Mouse (Mus musculus) hindbrain, embryonic 13.5 days (tissue): ENCODE data around the gene Nucb1. TPM values are rescaled to one million over a fixed set of nuclear protein-coding genes. Genes with fewer than 3 reads are reported as not detected.

Source experiments
- ATAC-seq: fragments of 200-750 bp; cut with Nextera tagmentation; 2 replicates; pipeline ENCODE4 v1.8.0; 2017; ENCODE audit warnings: moderate TSS enrichment; ENCODE audit not compliant: low FRiP score
- H3K27ac ChIP-seq: fragments of 300-500 bp; sonication (generic); 2 replicates; pipeline ENCODE4 v1.5.1; 2015; ENCODE audit warnings: inconsistent platforms, mild to moderate bottlenecking, moderate library complexity
- H3K27me3 ChIP-seq: fragments of 300-500 bp; sonication (generic); 2 replicates; pipeline ENCODE4 v1.6.1; 2015; ENCODE audit warnings: mild to moderate bottlenecking, inconsistent platforms
- H3K36me3 ChIP-seq: fragments of 300-500 bp; sonication (generic); 2 replicates; pipeline ENCODE4 v1.6.1; 2015; ENCODE audit warnings: mild to moderate bottlenecking, inconsistent platforms
- H3K4me1 ChIP-seq: fragments of 300-500 bp; sonication (generic); replicated peaks from 2 replicates; pipeline ENCODE4 v1.6.1; 2015; ENCODE audit warnings: inconsistent platforms
- H3K4me2 ChIP-seq: fragments of 300-500 bp; sonication (generic); 2 replicates; pipeline ENCODE4 v1.6.1; 2015; ENCODE audit warnings: inconsistent platforms, mild to moderate bottlenecking, moderate library complexity
- H3K4me3 ChIP-seq: fragments of 300-500 bp; sonication (generic); 2 replicates; pipeline ENCODE4 v1.5.1; 2015; ENCODE audit warnings: mild to moderate bottlenecking, inconsistent platforms
- H3K9ac ChIP-seq: fragments of 300-500 bp; sonication (generic); 2 replicates; pipeline ENCODE4 v1.6.1; 2015; ENCODE audit warnings: mild to moderate bottlenecking, inconsistent platforms
- H3K9me3 ChIP-seq: fragments of 300-500 bp; sonication (generic); 2 replicates; pipeline ENCODE4 v1.6.1; 2016; ENCODE audit warnings: inconsistent platforms
- WGBS: fragments of 180-500 bp; shearing (Covaris S2); methylation state at CpG from one replicate; pipeline ENCODE4 v1.1.7; 2015; 5-methylcytosine and 5-hydroxymethylcytosine counted together
- polyA plus RNA-seq: library from polyadenylated mRNA; unstranded; fragments of >200 nt; fragmentation: Nextera tagmentation; extraction: Ambion mirVana; gene quantifications from 2 replicates; pipeline ENCODE4 v1.2.1, GENCODE M21; 2015

Nucb1 gene
- 120 and 121 TPM in 2 replicates for polyA plus RNA-seq

- Histone ChIP-seq H3K36me3 (peaks cover 27% of the 10 kb centered on the region), H3K4me1 (peaks cover 18% of the 10 kb centered on the region), H3K27me3 (no peaks in the 10 kb centered on the region), H3K9me3 (no peaks in the 10 kb centered on the region), H3K4me2 (peak within 1 kb of the TSS; percentile 97), H3K9ac (peak within 1 kb of the TSS; percentile 88), H3K4me3 (peak within 1 kb of the TSS; percentile 74), H3K27ac (peak within 1 kb of the TSS; percentile 83)
- under 1% methylated on average over 44 of the region's 44 CpGs for WGBS
- peak; percentile 91 for ATAC-seq
Observed at GRCm38 (mm10) chr7:45509912-45510787, at the start of gene Nucb1. Gene Nucb1, minus strand, starts transcription at chr7:45510406.

GRCm38 (mm10) chr7:45558907-45559306, 48.7 kb upstream of the Nucb1 start:
- 69% methylated on average over 5 of the region's 6 CpGs for WGBS
- H3K4me3 ChIP-seq: no peak overlapping the region
- no peaks in the 10 kb centered on the region for H3K36me3 ChIP-seq
- H3K27ac ChIP-seq: no peak overlapping the region
- H3K9me3 ChIP-seq: no peaks in the 10 kb centered on the region
- no peak overlapping the region for H3K4me2 ChIP-seq
- ATAC-seq: no peak
- no peaks in the 10 kb centered on the region; the same call in 1 of the 2 replicates for H3K4me1 ChIP-seq
- H3K27me3 ChIP-seq: peaks cover 11% of the 10 kb centered on the region; the same call in 1 of the 2 replicates
- H3K9ac ChIP-seq: no peak overlapping the region

DNA sequence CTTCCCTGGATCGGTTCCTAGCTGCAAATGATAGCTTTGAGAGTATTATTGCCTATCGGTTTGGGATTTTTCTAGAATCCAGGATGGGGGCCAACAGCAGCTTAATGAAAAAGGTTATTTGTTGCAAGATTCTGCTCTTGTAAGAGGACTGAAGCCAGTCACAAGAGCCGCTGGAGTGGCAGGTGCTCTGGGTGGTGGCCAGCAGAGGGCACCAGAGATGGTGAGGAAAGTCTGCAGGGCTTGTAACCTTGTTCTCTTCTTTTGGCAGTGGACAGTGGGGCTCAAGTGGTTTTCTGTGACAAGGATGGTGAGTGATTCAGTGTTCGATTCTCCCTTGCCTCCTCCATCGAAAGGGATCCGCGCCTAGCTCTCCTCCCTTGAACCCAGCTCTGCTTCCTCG, 45.6 kb upstream of the Nucb1 start:
- Histone ChIP-seq H3K4me2 (no peak overlapping the region), H3K27ac (no peak overlapping the region), H3K27me3 (no peaks in the 10 kb centered on the region), H3K9ac (no peak overlapping the region), H3K36me3 (no peaks in the 10 kb centered on the region), H3K4me1 (no peaks in the 10 kb centered on the region), H3K4me3 (no peak overlapping the region), H3K9me3 (no peaks in the 10 kb centered on the region)
- 21% methylated on average over 8 of the region's 8 CpGs for WGBS
- ATAC-seq: no peak

DNA sequence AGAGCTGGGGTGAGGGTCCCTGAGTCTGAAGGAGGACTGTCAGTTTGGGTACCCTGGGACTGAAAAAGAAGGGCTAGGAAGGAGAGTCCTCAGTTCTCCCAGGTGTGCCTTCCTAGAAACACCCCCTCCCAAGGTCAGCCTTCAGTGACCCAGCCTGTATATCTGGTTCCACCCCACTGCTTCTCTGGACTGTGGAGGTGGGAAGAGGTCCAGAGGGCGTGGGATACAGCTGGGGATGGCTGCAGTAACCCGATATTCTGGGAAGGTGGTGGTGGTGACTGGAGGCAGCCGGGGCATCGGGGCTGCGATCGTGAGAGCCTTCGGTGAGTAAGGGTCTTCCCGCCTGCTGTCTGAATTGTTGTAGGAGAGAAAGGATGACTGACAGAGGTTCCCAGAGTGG, 44.5 kb upstream of the Nucb1 start, which contains the start of gene Hsd17b14:
Gene Hsd17b14 (plus strand): TSS at position 150 of the 400 bp plus-strand sequence.
- 42% methylated on average over 8 of the region's 8 CpGs for WGBS
- H3K9me3 ChIP-seq: no peaks in the 10 kb centered on the region
- no peaks in the 10 kb centered on the region for H3K27me3 ChIP-seq
- H3K9ac ChIP-seq: no peak within 1 kb of the TSS; the same call in 1 of the 2 replicates
- H3K4me3 ChIP-seq: no peak within 1 kb of the TSS
- ATAC-seq: no peak
- no peak within 1 kb of the TSS for H3K27ac ChIP-seq
- H3K4me2 ChIP-seq: no peak within 1 kb of the TSS
- no peaks in the 10 kb centered on the region for H3K4me1 ChIP-seq
- no peaks in the 10 kb centered on the region for H3K36me3 ChIP-seq

GRCm38 (mm10) chr7:45553990-45554389, 43.8 kb upstream of the Nucb1 start:
- no peaks in the 10 kb centered on the region for H3K27me3 ChIP-seq
- no peak overlapping the region for H3K9ac ChIP-seq
- H3K9me3 ChIP-seq: no peaks in the 10 kb centered on the region
- H3K4me2 ChIP-seq: no peak overlapping the region
- 87% methylated on average over 2 of the region's 2 CpGs for WGBS
- ATAC-seq: no peak
- no peak overlapping the region for H3K27ac ChIP-seq
- H3K4me1 ChIP-seq: no peaks in the 10 kb centered on the region
- H3K36me3 ChIP-seq: no peaks in the 10 kb centered on the region
- no peak overlapping the region for H3K4me3 ChIP-seq

- no peak for ATAC-seq
- Histone ChIP-seq H3K4me1 (no peaks in the 10 kb centered on the region), H3K4me3 (no peak overlapping the region), H3K9ac (no peak overlapping the region), H3K36me3 (no peaks in the 10 kb centered on the region), H3K27ac (no peak overlapping the region), H3K27me3 (no peaks in the 10 kb centered on the region), H3K4me2 (no peak overlapping the region), H3K9me3 (no peaks in the 10 kb centered on the region)
- 77% methylated on average over 8 of the region's 8 CpGs for WGBS
Observed at GRCm38 (mm10) chr7:45553519-45553918, 43.3 kb upstream of the Nucb1 start.

GRCm38 (mm10) chr7:45551512-45551883, 41.3 kb upstream of the Nucb1 start:
- no peak overlapping the region for H3K4me2 ChIP-seq
- WGBS: 83% methylated on average over 8 of the region's 8 CpGs
- no peak overlapping the region for H3K9ac ChIP-seq
- H3K36me3 ChIP-seq: no peaks in the 10 kb centered on the region
- no peaks in the 10 kb centered on the region for H3K9me3 ChIP-seq
- no peaks in the 10 kb centered on the region for H3K4me1 ChIP-seq
- no peaks in the 10 kb centered on the region for H3K27me3 ChIP-seq
- no peak overlapping the region for H3K4me3 ChIP-seq
- no peak overlapping the region for H3K27ac ChIP-seq
- no peak for ATAC-seq

- WGBS: 81% methylated on average over 11 of the region's 11 CpGs
Observed at GRCm38 (mm10) chr7:45550821-45551511, 40.8 kb upstream of the Nucb1 start.

GRCm38 (mm10) chr7:45549641-45550436, 39.6 kb upstream of the Nucb1 start:
- H3K9ac ChIP-seq: no peak overlapping the region
- ATAC-seq: no peak

More at GRCm38 (mm10) chr7:45550821-45551511, 40.8 kb upstream of the Nucb1 start:
- Histone ChIP-seq H3K27ac (no peak overlapping the region), H3K9ac (no peak overlapping the region), H3K4me3 (no peak overlapping the region), H3K9me3 (no peaks in the 10 kb centered on the region), H3K36me3 (no peaks in the 10 kb centered on the region), H3K4me1 (no peaks in the 10 kb centered on the region), H3K27me3 (no peaks in the 10 kb centered on the region), H3K4me2 (no peak overlapping the region)
- no peak for ATAC-seq

DNA sequence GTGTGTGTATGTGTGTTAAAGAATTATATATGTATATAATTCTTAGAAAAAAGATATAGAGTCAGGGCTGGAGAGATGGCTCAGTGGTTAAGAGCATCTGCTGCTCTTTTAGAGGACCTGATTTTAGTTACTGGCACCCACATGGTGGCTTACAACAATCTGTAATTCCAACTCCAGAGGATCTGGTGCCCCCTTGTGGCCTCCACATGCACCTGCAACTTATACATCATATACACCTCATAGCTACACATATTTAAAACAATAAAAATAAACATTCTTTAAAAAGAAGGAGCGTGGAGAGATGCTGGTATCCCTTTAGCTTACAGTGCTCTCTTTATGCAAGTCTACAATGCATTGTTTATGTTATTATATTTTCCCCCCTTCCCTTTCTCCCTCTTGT, 34.3 kb upstream of the Nucb1 start:
- Histone ChIP-seq H3K4me1 (no peaks in the 10 kb centered on the region), H3K9ac (no peak overlapping the region), H3K27ac (no peak overlapping the region), H3K27me3 (no peaks in the 10 kb centered on the region), H3K4me2 (no peak overlapping the region), H3K4me3 (no peak overlapping the region), H3K36me3 (no peaks in the 10 kb centered on the region), H3K9me3 (0 out of 2 replicates have a peak, but pooled peaks cover 3% of the 10 kb centered on the region)
- ATAC-seq: no peak
- 95% methylated on average over 1 of the region's 1 CpGs for WGBS

More at GRCm38 (mm10) chr7:45549641-45550436, 39.6 kb upstream of the Nucb1 start:
- Histone ChIP-seq H3K4me3 (no peak overlapping the region), H3K9me3 (no peaks in the 10 kb centered on the region), H3K36me3 (no peaks in the 10 kb centered on the region), H3K4me2 (no peak overlapping the region), H3K4me1 (no peaks in the 10 kb centered on the region), H3K27me3 (no peaks in the 10 kb centered on the region), H3K27ac (no peak overlapping the region)
- 87% methylated on average over 16 of the region's 16 CpGs for WGBS

GRCm38 (mm10) chr7:45540213-45540612, 30.0 kb upstream of the Nucb1 start:
- Histone ChIP-seq H3K27me3 (no peaks in the 10 kb centered on the region), H3K4me1 (peaks cover 7% of the 10 kb centered on the region), H3K9me3 (0 out of 2 replicates have a peak, but pooled peaks cover 3% of the 10 kb centered on the region), H3K4me3 (no peak overlapping the region), H3K4me2 (no peak overlapping the region), H3K9ac (no peak overlapping the region), H3K36me3 (no peaks in the 10 kb centered on the region), H3K27ac (no peak overlapping the region)
- 85% methylated on average over 2 of the region's 2 CpGs for WGBS
- ATAC-seq: no peak

GRCm38 (mm10) chr7:45539095-45539494, 28.9 kb upstream of the Nucb1 start:
- Histone ChIP-seq H3K9ac (no peak overlapping the region), H3K36me3 (no peaks in the 10 kb centered on the region), H3K4me1 (peaks cover 7% of the 10 kb centered on the region), H3K4me3 (no peak overlapping the region), H3K4me2 (no peak overlapping the region), H3K9me3 (no peaks in the 10 kb centered on the region), H3K27ac (no peak overlapping the region), H3K27me3 (no peaks in the 10 kb centered on the region)
- 90% methylated on average over 3 of the region's 3 CpGs for WGBS
- no peak for ATAC-seq
